Mouse (Mus musculus): ENCODE results near the gene Ttc28. TPM values are rescaled to one million over a fixed set of nuclear protein-coding genes. Genes with fewer than 3 reads are reported as not detected.

Ttc28 gene
- polyA plus RNA-seq, 1 experiment from 2014 or later = 5.4 TPM

- Histone ChIP-seq H3K9ac (replicated peaks; ENCODE audit: low read depth) (no peak overlapping the region), H3K4me1 (ENCODE audit: insufficient read depth, low read depth, low read length) (peaks cover 5% of the 10 kb centered on the region; the same call in 1 of the 2 replicates), H3K27me3 (replicated peaks; ENCODE audit: insufficient read depth, low read length) (no peaks in the 10 kb centered on the region), H3K9me3 (ENCODE audit: low read length) (no peaks in the 10 kb centered on the region), H3K4me2 (replicated peaks; ENCODE audit: low read depth, low read length) (no peak overlapping the region), H3K4me3 (ENCODE audit: low read depth, low read length) (no peak overlapping the region), H3K36me3 (ENCODE audit: insufficient read depth, low read length) (no peaks in the 10 kb centered on the region), H3K27ac (ENCODE audit: low read length) (no peak overlapping the region)
- 72% methylated on average over 9 of the region's 9 CpGs for WGBS
- no peak for TF ChIP-seq EP300 (IDR thresholded peaks at IDR 0.05)
- no peak for TF ChIP-seq CTCF (IDR thresholded peaks at IDR 0.05)
- ATAC-seq (no peak), DNase-seq (ENCODE audit: low spot score) (no peak)
Observed at GRCm38 (mm10) chr5:111175842-111176241, 296.2 kb downstream of the Ttc28 start.

GRCm38 (mm10) chr5:111176441-111176840 is 296.8 kb downstream of the Ttc28 start:
- Histone ChIP-seq H3K4me1 (ENCODE audit: insufficient read depth, low read depth, low read length) (peaks cover 5% of the 10 kb centered on the region; the same call in 1 of the 2 replicates), H3K9me3 (ENCODE audit: low read length) (no peaks in the 10 kb centered on the region), H3K9ac (replicated peaks; ENCODE audit: low read depth) (no peak overlapping the region), H3K36me3 (ENCODE audit: insufficient read depth, low read length) (no peaks in the 10 kb centered on the region), H3K27me3 (replicated peaks; ENCODE audit: insufficient read depth, low read length) (no peaks in the 10 kb centered on the region), H3K4me3 (ENCODE audit: low read depth, low read length) (no peak overlapping the region), H3K4me2 (replicated peaks; ENCODE audit: low read depth, low read length) (no peak overlapping the region), H3K27ac (ENCODE audit: low read length) (peak overlapping the region; percentile 3; the same call in 1 of the 2 replicates)
- no peak for DNase-seq (ENCODE audit: low spot score)
- TF ChIP-seq EP300 (IDR thresholded peaks at IDR 0.05) = no peak
- no peak for TF ChIP-seq CTCF (IDR thresholded peaks at IDR 0.05)
- no peak for ATAC-seq
- 70% methylated on average over 13 of the region's 13 CpGs for WGBS

GRCm38 (mm10) chr5:111178324-111179076 is 298.9 kb downstream of the Ttc28 start:
- H3K4me3 ChIP-seq (ENCODE audit: low read depth, low read length) = no peak overlapping the region
- peak; percentile 73 for DNase-seq (ENCODE audit: low spot score)

GRCm38 (mm10) chr5:111179651-111180050 is 300.0 kb downstream of the Ttc28 start:
- H3K27me3 ChIP-seq (replicated peaks; ENCODE audit: insufficient read depth, low read length) = no peaks in the 10 kb centered on the region
- WGBS = 47% methylated on average over 7 of the region's 7 CpGs
- DNase-seq (ENCODE audit: low spot score) = peak; percentile 41
- H3K36me3 ChIP-seq (ENCODE audit: insufficient read depth, low read length) = no peaks in the 10 kb centered on the region
- no peak; the same call in 1 of the 2 replicates for TF ChIP-seq CTCF (IDR thresholded peaks at IDR 0.05)
- no peak for TF ChIP-seq EP300 (IDR thresholded peaks at IDR 0.05)
- no peak overlapping the region; the same call in 1 of the 2 replicates for H3K4me2 ChIP-seq (replicated peaks; ENCODE audit: low read depth, low read length)
- H3K4me3 ChIP-seq (ENCODE audit: low read depth, low read length) = no peak overlapping the region
- no peak overlapping the region for H3K9ac ChIP-seq (replicated peaks; ENCODE audit: low read depth)
- H3K27ac ChIP-seq (ENCODE audit: low read length) = no peak overlapping the region; the same call in 1 of the 2 replicates
- no peak for ATAC-seq
- peaks cover 3% of the 10 kb centered on the region; the same call in 1 of the 2 replicates for H3K4me1 ChIP-seq (ENCODE audit: insufficient read depth, low read depth, low read length)
- no peaks in the 10 kb centered on the region for H3K9me3 ChIP-seq (ENCODE audit: low read length)

More at GRCm38 (mm10) chr5:111178324-111179076, 298.9 kb downstream of the Ttc28 start:
- peaks cover 5% of the 10 kb centered on the region; the same call in 1 of the 2 replicates for H3K4me1 ChIP-seq (ENCODE audit: insufficient read depth, low read depth, low read length)
- no peaks in the 10 kb centered on the region for H3K27me3 ChIP-seq (replicated peaks; ENCODE audit: insufficient read depth, low read length)
- 56% methylated on average over 20 of the region's 21 CpGs for WGBS
- peak overlapping the region; percentile 15; the same call in 1 of the 2 replicates for H3K4me2 ChIP-seq (replicated peaks; ENCODE audit: low read depth, low read length)
- H3K9ac ChIP-seq (replicated peaks; ENCODE audit: low read depth) = no peak overlapping the region
- H3K36me3 ChIP-seq (ENCODE audit: insufficient read depth, low read length) = no peaks in the 10 kb centered on the region
- peak; percentile 88 for ATAC-seq
- H3K9me3 ChIP-seq (ENCODE audit: low read length) = no peaks in the 10 kb centered on the region
- peak overlapping the region; percentile 85 for H3K27ac ChIP-seq (ENCODE audit: low read length)
- no peak for TF ChIP-seq CTCF (IDR thresholded peaks at IDR 0.05)

- no peaks in the 10 kb centered on the region for H3K27me3 ChIP-seq (replicated peaks; ENCODE audit: insufficient read depth, low read length)
- H3K36me3 ChIP-seq (ENCODE audit: insufficient read depth, low read length) = no peaks in the 10 kb centered on the region
- no peak overlapping the region for H3K9ac ChIP-seq (replicated peaks; ENCODE audit: low read depth)
- no peak overlapping the region for H3K4me3 ChIP-seq (ENCODE audit: low read depth, low read length)
- no peak for TF ChIP-seq CTCF (IDR thresholded peaks at IDR 0.05)
- no peak for TF ChIP-seq EP300 (IDR thresholded peaks at IDR 0.05)
- H3K9me3 ChIP-seq (ENCODE audit: low read length) = no peaks in the 10 kb centered on the region
- H3K4me1 ChIP-seq (ENCODE audit: insufficient read depth, low read depth, low read length) = peaks cover 3% of the 10 kb centered on the region; the same call in 1 of the 2 replicates
- 49% methylated on average over 25 of the region's 25 CpGs for WGBS
- H3K27ac ChIP-seq (ENCODE audit: low read length) = no peak overlapping the region; the same call in 1 of the 2 replicates
- DNase-seq (ENCODE audit: low spot score) = peak; percentile 50
- no peak overlapping the region; the same call in 1 of the 2 replicates for H3K4me2 ChIP-seq (replicated peaks; ENCODE audit: low read depth, low read length)
- peak; percentile 45; the same call in 1 of the 2 replicates for ATAC-seq
Observed at GRCm38 (mm10) chr5:111180091-111181053, 300.8 kb downstream of the Ttc28 start.

All from lung, postnatal 0 days (tissue).